ENCODE assay signal across 8 mouse cellular contexts in genomic region chr7:29289856-29290255, GRCm38 (mm10). TPM values are rescaled to one million over a fixed set of nuclear protein-coding genes. Genes with fewer than 3 reads are reported as not detected.
A peak's percentile ranks its signal among the peaks of the same experiment; 100 is the strongest.
DNase-seq lines count a peak whose midpoint lies in the region; ATAC-seq and TF ChIP-seq lines count a peak whose summit lies in the region.

No protein-coding gene starts in this region.

- no peaks in the 10 kb centered on the region for H3K9me3 ChIP-seq in kidney, postnatal 0 days (replicated peaks; ENCODE audit: low read length)
- H3K9me3 ChIP-seq in forebrain, embryonic 12.5 days = no peaks in the 10 kb centered on the region
- no peaks in the 10 kb centered on the region for H3K9me3 ChIP-seq in limb, embryonic 10.5 days (replicated peaks)
- H3K9me3 ChIP-seq in midbrain, embryonic 15.5 days = no peaks in the 10 kb centered on the region

- H3K4me3 ChIP-seq in kidney, postnatal 0 days (replicated peaks; ENCODE audit: low read depth, low read length) = peak overlapping the region; percentile 48
- H3K4me3 ChIP-seq in forebrain, embryonic 12.5 days (replicated peaks) = peak overlapping the region; percentile 55; the same call in 1 of the 2 replicates
- peak overlapping the region; percentile 71 for H3K4me3 ChIP-seq in limb, embryonic 10.5 days
- peak overlapping the region; percentile 47; the same call in 1 of the 2 replicates for H3K4me3 ChIP-seq in midbrain, embryonic 15.5 days

- no peaks in the 10 kb centered on the region for H3K27me3 ChIP-seq in kidney, postnatal 0 days (ENCODE audit: insufficient read depth, low read length)
- H3K27me3 ChIP-seq in forebrain, embryonic 12.5 days = peaks cover 36% of the 10 kb centered on the region
- peaks cover 49% of the 10 kb centered on the region for H3K27me3 ChIP-seq in limb, embryonic 10.5 days (ENCODE audit: low read depth, poor library complexity, severe bottlenecking)
- H3K27me3 ChIP-seq in midbrain, embryonic 15.5 days (replicated peaks) = no peaks in the 10 kb centered on the region; the same call in 1 of the 2 replicates

- H3K9ac ChIP-seq in kidney, postnatal 0 days (ENCODE audit: low read depth, low read length) = no peak overlapping the region; the same call in 1 of the 2 replicates
- no peak overlapping the region for H3K9ac ChIP-seq in forebrain, embryonic 12.5 days
- no peak overlapping the region for H3K9ac ChIP-seq in midbrain, embryonic 15.5 days

- TF ChIP-seq CTCF in kidney, postnatal 0 days (IDR thresholded peaks at IDR 0.05; ENCODE audit: low read depth) = no peak

- H3K36me3 ChIP-seq in kidney, postnatal 0 days (ENCODE audit: insufficient read depth, low read length) = no peaks in the 10 kb centered on the region
- H3K36me3 ChIP-seq in forebrain, embryonic 12.5 days (replicated peaks) = no peaks in the 10 kb centered on the region
- H3K36me3 ChIP-seq in limb, embryonic 10.5 days = no peaks in the 10 kb centered on the region
- H3K36me3 ChIP-seq in midbrain, embryonic 15.5 days (replicated peaks) = no peaks in the 10 kb centered on the region

- WGBS in kidney, postnatal 0 days = 52% methylated on average over 6 of the region's 6 CpGs
- 89% methylated on average over 6 of the region's 6 CpGs for WGBS in forebrain, embryonic 12.5 days
- WGBS in limb, embryonic 10.5 days = 65% methylated on average over 6 of the region's 6 CpGs
- 84% methylated on average over 6 of the region's 6 CpGs for WGBS in midbrain, embryonic 15.5 days

- peak; percentile 76 for DNase-seq in kidney, postnatal 0 days (ENCODE audit: low spot score)
- no peak for DNase-seq in kidney, adult 11 months
- DNase-seq in limb, embryonic 10.5 days (ENCODE audit: low spot score) = no peak
- no peak for DNase-seq in right cerebral cortex, adult 18-20 months

- peak overlapping the region; percentile 75 for H3K27ac ChIP-seq in kidney, postnatal 0 days
- 0 out of 2 replicates have a peak overlapping the region, but pooled peaks have one; percentile 36 for H3K27ac ChIP-seq in forebrain, embryonic 12.5 days
- peak overlapping the region; percentile 86; the same call in 1 of the 2 replicates for H3K27ac ChIP-seq in limb, embryonic 10.5 days
- no peak overlapping the region for H3K27ac ChIP-seq in midbrain, embryonic 15.5 days

- peaks cover 26% of the 10 kb centered on the region for H3K4me1 ChIP-seq in kidney, postnatal 0 days (replicated peaks; ENCODE audit: insufficient read depth, low read length)
- H3K4me1 ChIP-seq in forebrain, embryonic 12.5 days = peaks cover 53% of the 10 kb centered on the region
- H3K4me1 ChIP-seq in limb, embryonic 10.5 days = peaks cover 60% of the 10 kb centered on the region
- H3K4me1 ChIP-seq in midbrain, embryonic 15.5 days = peaks cover 24% of the 10 kb centered on the region

- peak overlapping the region; percentile 88 for H3K4me2 ChIP-seq in kidney, postnatal 0 days (ENCODE audit: low read length)
- peak overlapping the region; percentile 92 for H3K4me2 ChIP-seq in forebrain, embryonic 12.5 days
- H3K4me2 ChIP-seq in midbrain, embryonic 15.5 days = peak overlapping the region; percentile 91; the same call in 1 of the 2 replicates

- ATAC-seq in kidney, postnatal 0 days (replicated peaks; ENCODE audit: low FRiP score, low read depth) = no peak
- no peak for ATAC-seq in forebrain, embryonic 12.5 days (ENCODE audit: low FRiP score)
- ATAC-seq in midbrain, embryonic 15.5 days (replicated peaks) = no peak
- ATAC-seq in erythroid progenitor cell, adult 5-6 weeks (replicated peaks; ENCODE audit: low FRiP score, poor library complexity, severe bottlenecking) = no peak
- ATAC-seq in erythroblast, adult 5-6 weeks (replicated peaks; ENCODE audit: low FRiP score, poor library complexity, severe bottlenecking) = no peak

RNA-seq across cellular contexts. Expression of gene Ppp1r14a, which starts 0.7 kb away (rescaled TPM):
- polyA plus RNA-seq in kidney, postnatal 0 days (2015; fragmentation: Nextera tagmentation; extraction: Ambion mirVana) = 21.6 and 25.0 TPM in 2 replicates
- 14.8 and 16.5 TPM in 2 replicates for polyA plus RNA-seq in forebrain, embryonic 12.5 days (2016; fragmentation: Nextera tagmentation; extraction: Ambion mirVana)
- 5.4 and 6.1 TPM in 2 replicates for polyA plus RNA-seq in limb, embryonic 10.5 days (2016; fragmentation: Nextera tagmentation; extraction: Ambion mirVana)
- 3.3 and 4.3 TPM in 2 replicates for polyA plus RNA-seq in midbrain, embryonic 15.5 days (2015; fragmentation: Nextera tagmentation; extraction: Ambion mirVana)
- total RNA-seq in erythroid progenitor cell, adult 5-6 weeks (2015; ENCODE audit: low replicate concordance) = not detected in 2 replicates
- not detected in 2 replicates for total RNA-seq in erythroid progenitor cell, adult 5-6 weeks (2017; ENCODE audit: low replicate concordance)
- not detected in 2 replicates for total RNA-seq in erythroblast, adult 5-6 weeks (2015; ENCODE audit: low replicate concordance)
- total RNA-seq in erythroblast, adult 5-6 weeks (2017; ENCODE audit: low replicate concordance) = not detected in 2 replicates

RNA-seq across cellular contexts. Expression of gene Spint2, which starts 8.1 kb away (rescaled TPM):
- polyA plus RNA-seq in kidney, postnatal 0 days (2015; fragmentation: Nextera tagmentation; extraction: Ambion mirVana) = 460 and 496 TPM in 2 replicates
- polyA plus RNA-seq in forebrain, embryonic 12.5 days (2016; fragmentation: Nextera tagmentation; extraction: Ambion mirVana) = 42.2 and 45.0 TPM in 2 replicates
- 58.8 and 71.8 TPM in 2 replicates for polyA plus RNA-seq in limb, embryonic 10.5 days (2016; fragmentation: Nextera tagmentation; extraction: Ambion mirVana)
- polyA plus RNA-seq in midbrain, embryonic 15.5 days (2015; fragmentation: Nextera tagmentation; extraction: Ambion mirVana) = 72.4 and 77.3 TPM in 2 replicates
- total RNA-seq in erythroid progenitor cell, adult 5-6 weeks (2015; ENCODE audit: low replicate concordance) = 4.2 and 7.9 TPM in 2 replicates
- total RNA-seq in erythroid progenitor cell, adult 5-6 weeks (2017; ENCODE audit: low replicate concordance) = 3.0 TPM in 1 of 2 replicates, not detected in the other
- 15.5 and 18.8 TPM in 2 replicates for total RNA-seq in erythroblast, adult 5-6 weeks (2015; ENCODE audit: low replicate concordance)
- 6.8 and 7.6 TPM in 2 replicates for total RNA-seq in erythroblast, adult 5-6 weeks (2017; ENCODE audit: low replicate concordance)

RNA-seq across cellular contexts. Expression of gene Dpf1, which starts 13.9 kb away (rescaled TPM):
- 0.70 and 0.72 TPM in 2 replicates for polyA plus RNA-seq in kidney, postnatal 0 days (2015; fragmentation: Nextera tagmentation; extraction: Ambion mirVana)
- polyA plus RNA-seq in forebrain, embryonic 12.5 days (2016; fragmentation: Nextera tagmentation; extraction: Ambion mirVana) = 118 and 147 TPM in 2 replicates
- 24.0 and 32.9 TPM in 2 replicates for polyA plus RNA-seq in limb, embryonic 10.5 days (2016; fragmentation: Nextera tagmentation; extraction: Ambion mirVana)
- polyA plus RNA-seq in midbrain, embryonic 15.5 days (2015; fragmentation: Nextera tagmentation; extraction: Ambion mirVana) = 256 and 261 TPM in 2 replicates
- total RNA-seq in erythroid progenitor cell, adult 5-6 weeks (2015; ENCODE audit: low replicate concordance) = not detected in 2 replicates
- not detected in 2 replicates for total RNA-seq in erythroid progenitor cell, adult 5-6 weeks (2017; ENCODE audit: low replicate concordance)
- not detected in 2 replicates for total RNA-seq in erythroblast, adult 5-6 weeks (2015; ENCODE audit: low replicate concordance)
- total RNA-seq in erythroblast, adult 5-6 weeks (2017; ENCODE audit: low replicate concordance) = not detected in 2 replicates

RNA-seq across cellular contexts. Expression of gene 2200002D01Rik, which starts 41.6 kb away (rescaled TPM):
- 23.7 and 24.1 TPM in 2 replicates for polyA plus RNA-seq in kidney, postnatal 0 days (2015; fragmentation: Nextera tagmentation; extraction: Ambion mirVana)
- 0.76 and 1.4 TPM in 2 replicates for polyA plus RNA-seq in forebrain, embryonic 12.5 days (2016; fragmentation: Nextera tagmentation; extraction: Ambion mirVana)
- polyA plus RNA-seq in limb, embryonic 10.5 days (2016; fragmentation: Nextera tagmentation; extraction: Ambion mirVana) = 2.6 and 3.4 TPM in 2 replicates
- polyA plus RNA-seq in midbrain, embryonic 15.5 days (2015; fragmentation: Nextera tagmentation; extraction: Ambion mirVana) = 1.1 and 1.5 TPM in 2 replicates
- not detected in 2 replicates for total RNA-seq in erythroid progenitor cell, adult 5-6 weeks (2015; ENCODE audit: low replicate concordance)
- not detected in 2 replicates for total RNA-seq in erythroid progenitor cell, adult 5-6 weeks (2017; ENCODE audit: low replicate concordance)
- not detected in 2 replicates for total RNA-seq in erythroblast, adult 5-6 weeks (2015; ENCODE audit: low replicate concordance)
- 2.5 TPM in 1 of 2 replicates, not detected in the other for total RNA-seq in erythroblast, adult 5-6 weeks (2017; ENCODE audit: low replicate concordance)

RNA-seq across cellular contexts. Expression of gene Yif1b, which starts 51.7 kb away (rescaled TPM):
- polyA plus RNA-seq in kidney, postnatal 0 days (2015; fragmentation: Nextera tagmentation; extraction: Ambion mirVana) = 121 and 131 TPM in 2 replicates
- 70.3 and 73.8 TPM in 2 replicates for polyA plus RNA-seq in forebrain, embryonic 12.5 days (2016; fragmentation: Nextera tagmentation; extraction: Ambion mirVana)
- polyA plus RNA-seq in limb, embryonic 10.5 days (2016; fragmentation: Nextera tagmentation; extraction: Ambion mirVana) = 99.8 and 103 TPM in 2 replicates
- polyA plus RNA-seq in midbrain, embryonic 15.5 days (2015; fragmentation: Nextera tagmentation; extraction: Ambion mirVana) = 91.2 and 95.1 TPM in 2 replicates
- total RNA-seq in erythroid progenitor cell, adult 5-6 weeks (2015; ENCODE audit: low replicate concordance) = 8.0 and 14.8 TPM in 2 replicates
- 5.6 and 6.9 TPM in 2 replicates for total RNA-seq in erythroid progenitor cell, adult 5-6 weeks (2017; ENCODE audit: low replicate concordance)
- 8.5 and 11.5 TPM in 2 replicates for total RNA-seq in erythroblast, adult 5-6 weeks (2015; ENCODE audit: low replicate concordance)
- 7.0 and 7.2 TPM in 2 replicates for total RNA-seq in erythroblast, adult 5-6 weeks (2017; ENCODE audit: low replicate concordance)

Comparison
In these comparisons a context has a peak if more than half of its experiments do, and no peak if none do; other contexts are left out.
1. RNA of gene Dpf1, which starts 13.9 kb away (polyA plus RNA-seq): 256 to 261 TPM in midbrain, embryonic 15.5 days, 118 to 147 TPM in forebrain, embryonic 12.5 days and 24.0 to 32.9 TPM in limb, embryonic 10.5 days; 0.70 to 0.72 TPM in kidney, postnatal 0 days; every median in the first group is over 10 times any median in the second.
2. Peak in every context shown above with its lines, with median percentiles within 50 percentile points of each other: H3K4me2 ChIP-seq and H3K4me3 ChIP-seq.